Mouse (Mus musculus): ENCODE results near the gene Adcyap1r1. TPM values are rescaled to one million over a fixed set of nuclear protein-coding genes. Genes with fewer than 3 reads are reported as not detected.

Adcyap1r1 gene
- 0.92 and 0.99 TPM in 2 replicates for polyA plus RNA-seq (2011; ENCODE audit: insufficient read depth, insufficient read length, low replicate concordance, missing spikeins)

DNA sequence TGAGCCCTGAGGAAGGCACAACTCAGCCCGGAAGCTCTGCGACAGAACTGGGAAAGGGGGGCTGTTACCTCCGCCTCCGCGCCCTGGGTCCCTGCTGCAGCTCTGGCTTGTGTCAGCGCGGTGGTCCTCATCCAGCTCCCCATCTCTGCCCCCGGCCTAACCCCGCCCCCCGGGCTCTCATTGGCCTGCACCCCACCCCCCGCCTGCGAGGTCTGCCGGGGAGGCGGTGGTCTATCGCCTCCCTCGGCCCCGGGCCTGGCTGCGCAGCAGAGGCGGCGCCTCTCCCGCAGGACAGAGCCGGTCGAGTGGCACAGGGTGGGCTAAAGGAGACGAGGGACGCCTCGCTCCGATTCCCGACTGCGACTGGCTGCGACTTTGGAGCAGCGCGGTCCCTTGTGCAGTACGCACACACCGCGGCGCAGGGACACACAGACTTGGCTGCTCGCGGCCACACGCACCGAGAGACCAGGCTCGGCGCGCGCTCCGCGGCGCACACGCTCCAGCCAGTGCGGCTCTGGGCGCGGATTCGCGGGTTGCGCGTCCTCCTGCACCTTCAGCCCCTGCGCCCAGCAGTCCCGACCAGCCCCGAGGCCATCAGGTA, at the start of gene Adcyap1r1:
Gene Adcyap1r1 (plus strand): TSS at position 208 of the 601 bp plus-strand sequence.
- Histone ChIP-seq H3K4me1 (ENCODE audit: control insufficient read depth, insufficient read depth, low read length) (no peaks in the 10 kb centered on the region), H3K27ac (ENCODE audit: control insufficient read depth, insufficient read depth, low read depth, low read length, poor library complexity) (no peak within 1 kb of the TSS), H3K4me3 (replicated peaks; ENCODE audit: control insufficient read depth, low read depth, low read length) (no peak within 1 kb of the TSS)
- WGBS: 2% methylated on average over 58 of the region's 58 CpGs
- TF ChIP-seq CTCF (IDR thresholded peaks at IDR 0.05; ENCODE audit: control insufficient read depth, insufficient read depth, low read length) (no peak), POLR2A (IDR thresholded peaks at IDR 0.05; ENCODE audit: borderline replicate concordance, control insufficient read depth, low read depth, low read length) (no peak)

DNA sequence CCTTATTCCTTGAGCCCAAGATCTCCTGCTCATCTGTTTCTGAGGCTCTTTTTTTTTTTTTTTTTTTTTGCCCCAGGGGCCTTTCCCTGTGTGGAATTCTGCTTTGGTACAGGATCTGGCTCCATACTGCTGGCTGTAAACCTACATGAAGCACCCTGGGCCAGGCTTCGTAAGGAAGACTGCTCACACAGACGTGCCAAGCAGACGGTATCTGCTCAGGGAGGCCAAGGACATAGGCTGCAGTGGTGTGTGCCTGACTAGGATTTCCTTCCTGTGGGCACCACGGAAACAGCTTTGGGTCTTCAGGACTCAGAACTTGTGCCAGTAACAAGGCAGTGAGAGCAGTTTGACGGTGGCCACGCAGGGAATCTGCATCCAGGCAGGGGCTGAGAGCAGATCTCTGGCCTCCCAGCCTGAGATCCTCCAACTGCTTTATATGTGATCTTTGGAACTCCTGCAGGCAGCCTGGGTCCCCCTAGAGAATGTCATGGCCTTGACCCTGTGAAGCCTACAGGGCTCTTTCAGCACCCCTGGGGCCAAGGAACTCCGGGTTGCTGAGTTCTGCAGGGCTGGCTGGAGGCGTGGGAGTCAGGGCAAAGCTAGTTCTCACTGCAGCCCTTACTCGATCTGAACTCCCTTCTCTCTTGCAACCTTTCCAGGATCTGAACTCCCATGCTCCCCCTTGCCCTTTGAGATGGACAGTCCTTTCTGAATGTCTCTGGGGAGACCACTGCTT, 49.6 kb upstream of the Adcyap1r1 start:
- TF ChIP-seq CTCF (IDR thresholded peaks at IDR 0.05; ENCODE audit: control insufficient read depth, insufficient read depth, low read length): no peak
- no peak for TF ChIP-seq POLR2A (IDR thresholded peaks at IDR 0.05; ENCODE audit: borderline replicate concordance, control insufficient read depth, low read depth, low read length)
- Histone ChIP-seq H3K4me3 (replicated peaks; ENCODE audit: control insufficient read depth, low read depth, low read length) (no peak overlapping the region), H3K4me1 (ENCODE audit: control insufficient read depth, insufficient read depth, low read length) (no peaks in the 10 kb centered on the region), H3K27ac (ENCODE audit: control insufficient read depth, insufficient read depth, low read depth, low read length, poor library complexity) (no peak overlapping the region)
- 51% methylated on average over 9 of the region's 9 CpGs for WGBS

DNA sequence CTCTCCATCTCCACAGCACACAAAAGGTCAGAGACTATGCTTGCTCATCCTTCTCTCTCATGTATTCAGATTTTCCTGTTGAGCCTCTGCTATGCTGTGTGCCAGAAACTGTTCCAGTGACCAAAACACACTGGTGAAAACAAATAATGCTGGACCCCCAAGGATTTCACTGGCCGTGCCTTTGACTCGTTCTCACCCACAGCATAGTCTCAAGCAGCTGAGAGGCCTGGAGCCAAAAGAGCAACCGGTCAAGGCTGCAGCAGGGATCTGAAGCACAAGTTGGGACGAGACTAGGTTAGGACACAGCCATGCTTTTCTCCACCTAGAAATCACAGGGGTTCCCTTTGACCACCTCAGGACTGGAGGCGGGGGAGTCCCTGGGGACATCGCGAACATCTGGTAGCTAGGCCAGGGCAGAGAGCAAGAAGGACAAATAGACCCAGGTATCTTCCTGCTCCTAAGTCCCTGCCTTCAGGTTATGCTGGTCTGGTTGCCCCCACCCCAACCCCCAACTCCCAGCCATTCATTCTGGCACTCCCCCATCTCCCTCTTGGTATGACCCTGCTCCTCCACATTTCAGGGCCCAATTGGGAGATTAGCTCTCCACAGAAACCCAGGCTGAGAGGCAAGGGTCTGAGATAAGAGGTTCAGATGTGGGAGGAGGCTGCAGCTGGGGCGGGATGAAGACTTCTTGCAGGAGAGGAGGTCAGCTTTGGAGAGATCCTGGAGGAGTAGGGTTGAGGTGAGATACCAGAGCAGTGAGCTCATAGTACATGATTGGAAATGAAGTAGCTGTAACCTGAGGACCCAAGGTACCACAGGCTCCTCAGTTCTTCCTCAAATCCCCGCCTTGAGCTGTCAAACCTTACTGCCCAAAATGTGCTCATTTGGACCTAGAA, 48.1 kb upstream of the Adcyap1r1 start:
- Histone ChIP-seq H3K4me1 (ENCODE audit: control insufficient read depth, insufficient read depth, low read length) (no peaks in the 10 kb centered on the region), H3K4me3 (replicated peaks; ENCODE audit: control insufficient read depth, low read depth, low read length) (no peak overlapping the region), H3K27ac (ENCODE audit: control insufficient read depth, insufficient read depth, low read depth, low read length, poor library complexity) (no peak overlapping the region)
- no peak for TF ChIP-seq POLR2A (IDR thresholded peaks at IDR 0.05; ENCODE audit: borderline replicate concordance, control insufficient read depth, low read depth, low read length)
- TF ChIP-seq CTCF (IDR thresholded peaks at IDR 0.05; ENCODE audit: control insufficient read depth, insufficient read depth, low read length): no peak
- 73% methylated on average over 9 of the region's 9 CpGs for WGBS

DNA sequence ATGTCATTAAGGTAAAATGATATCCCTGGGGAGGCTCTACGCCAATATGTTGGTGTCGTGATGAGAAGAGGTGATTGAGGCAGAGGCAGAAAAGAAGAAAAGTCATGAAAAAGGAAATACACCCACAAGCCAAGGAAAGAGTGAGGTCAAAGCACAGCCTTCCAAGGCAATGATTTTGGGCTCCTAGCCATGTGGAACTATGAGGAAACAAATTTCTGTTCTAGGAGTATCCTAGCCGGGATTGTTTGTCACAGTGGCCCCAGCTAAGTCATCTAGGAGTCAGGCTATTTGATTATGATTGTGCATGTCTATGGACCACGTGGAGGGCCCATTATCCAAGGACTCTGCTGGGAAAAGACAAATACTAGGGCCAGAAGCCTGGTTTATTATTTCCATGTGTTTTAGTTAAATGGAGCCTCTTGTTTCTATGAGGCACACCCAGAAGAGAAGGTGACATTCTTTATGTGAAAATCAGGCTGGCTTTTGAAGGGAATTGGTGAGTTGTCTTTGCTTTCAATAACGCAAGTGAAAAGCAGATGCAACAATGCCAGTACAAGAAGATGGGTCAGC, 47.3 kb upstream of the Adcyap1r1 start:
- 76% methylated on average over 5 of the region's 5 CpGs for WGBS

DNA sequence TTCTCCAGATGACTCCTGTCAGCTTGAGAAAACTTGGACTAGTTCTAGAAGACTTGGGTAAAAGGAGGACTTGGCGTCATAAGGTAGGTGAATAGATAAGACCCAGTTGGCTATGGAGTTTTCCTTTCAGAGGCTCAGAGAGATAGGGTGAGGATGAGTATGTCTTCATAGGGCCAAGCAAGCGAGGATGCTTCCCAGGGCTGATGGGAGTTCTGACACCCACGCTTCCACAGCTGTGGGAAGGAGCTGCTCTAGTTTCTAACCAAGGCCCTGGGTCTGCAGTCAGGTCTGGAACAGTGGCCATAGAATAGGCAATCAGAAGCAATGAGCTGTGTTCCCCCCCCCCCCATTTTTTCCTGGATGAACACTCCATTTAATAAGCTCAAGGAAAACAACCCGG, 44.4 kb upstream of the Adcyap1r1 start:
- Histone ChIP-seq H3K4me1 (ENCODE audit: control insufficient read depth, insufficient read depth, low read length) (no peaks in the 10 kb centered on the region), H3K4me3 (replicated peaks; ENCODE audit: control insufficient read depth, low read depth, low read length) (no peak overlapping the region), H3K27ac (ENCODE audit: control insufficient read depth, insufficient read depth, low read depth, low read length, poor library complexity) (no peak overlapping the region)
- TF ChIP-seq POLR2A (IDR thresholded peaks at IDR 0.05; ENCODE audit: borderline replicate concordance, control insufficient read depth, low read depth, low read length) (no peak), CTCF (IDR thresholded peaks at IDR 0.05; ENCODE audit: control insufficient read depth, insufficient read depth, low read length) (no peak)
- 74% methylated on average over 4 of the region's 4 CpGs for WGBS

More for the DNA sequence above, 47.3 kb upstream of the Adcyap1r1 start:
- no peaks in the 10 kb centered on the region for H3K4me1 ChIP-seq (ENCODE audit: control insufficient read depth, insufficient read depth, low read length)
- no peak overlapping the region for H3K27ac ChIP-seq (ENCODE audit: control insufficient read depth, insufficient read depth, low read depth, low read length, poor library complexity)
- no peak for TF ChIP-seq POLR2A (IDR thresholded peaks at IDR 0.05; ENCODE audit: borderline replicate concordance, control insufficient read depth, low read depth, low read length)
- no peak for TF ChIP-seq CTCF (IDR thresholded peaks at IDR 0.05; ENCODE audit: control insufficient read depth, insufficient read depth, low read length)
- H3K4me3 ChIP-seq (replicated peaks; ENCODE audit: control insufficient read depth, low read depth, low read length): no peak overlapping the region

DNA sequence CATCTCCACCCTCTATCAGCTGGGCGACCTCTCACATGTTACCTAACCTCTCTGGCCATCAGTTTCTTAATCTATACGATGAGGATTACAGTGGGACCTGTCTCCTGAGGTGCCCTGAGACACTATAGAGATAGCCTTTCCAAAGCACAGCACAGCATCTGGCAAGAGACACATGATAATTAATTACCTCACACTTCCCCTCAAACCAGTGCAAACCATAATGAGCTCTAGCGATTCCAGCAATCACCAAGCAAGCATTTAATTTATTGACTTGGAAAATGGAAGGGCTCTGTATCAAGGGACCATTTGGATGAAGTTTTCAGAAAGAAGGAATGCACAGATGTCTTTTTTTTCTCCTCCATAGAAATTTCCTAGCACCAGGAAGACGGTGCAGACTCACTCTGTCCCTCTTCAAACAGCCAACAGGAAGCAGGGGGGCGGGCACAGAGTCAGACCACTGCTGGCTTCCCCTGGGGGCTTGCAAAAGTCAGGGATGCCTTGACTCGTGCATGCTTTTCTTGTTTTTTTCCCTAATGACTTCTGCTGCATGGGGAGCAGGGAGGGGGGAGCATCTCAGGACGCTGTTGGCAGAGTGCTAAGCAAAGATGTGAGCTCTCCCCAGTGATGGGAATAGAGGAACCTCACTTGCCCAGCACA, 41.5 kb upstream of the Adcyap1r1 start:
- H3K27ac ChIP-seq (ENCODE audit: control insufficient read depth, insufficient read depth, low read depth, low read length, poor library complexity): no peak overlapping the region
- 27% methylated on average over 7 of the region's 7 CpGs for WGBS
- TF ChIP-seq CTCF (IDR thresholded peaks at IDR 0.05; ENCODE audit: control insufficient read depth, insufficient read depth, low read length): no peak
- TF ChIP-seq POLR2A (IDR thresholded peaks at IDR 0.05; ENCODE audit: borderline replicate concordance, control insufficient read depth, low read depth, low read length): no peak
- no peaks in the 10 kb centered on the region for H3K4me1 ChIP-seq (ENCODE audit: control insufficient read depth, insufficient read depth, low read length)
- H3K4me3 ChIP-seq (replicated peaks; ENCODE audit: control insufficient read depth, low read depth, low read length): no peak overlapping the region

DNA sequence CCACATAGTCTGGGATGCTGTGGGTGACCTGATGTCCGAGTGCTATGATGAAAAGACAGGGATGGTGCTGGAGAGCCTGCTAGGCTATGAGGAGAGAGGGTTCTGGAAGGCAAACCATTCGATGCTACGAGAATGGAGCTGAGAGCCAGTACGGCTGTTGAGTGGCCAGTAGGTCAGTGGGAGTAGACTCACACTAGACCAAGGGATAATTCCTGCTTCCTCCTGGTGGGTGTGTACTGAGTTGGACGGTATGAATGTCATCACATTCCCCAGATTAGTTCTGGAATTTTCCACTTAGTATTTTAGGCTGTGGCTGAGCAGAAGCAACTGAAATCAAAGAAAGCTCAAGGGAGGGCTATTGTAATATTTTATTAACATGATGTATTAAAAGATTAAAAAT, 40.8 kb upstream of the Adcyap1r1 start:
- TF ChIP-seq CTCF (IDR thresholded peaks at IDR 0.05; ENCODE audit: control insufficient read depth, insufficient read depth, low read length): no peak
- no peak for TF ChIP-seq POLR2A (IDR thresholded peaks at IDR 0.05; ENCODE audit: borderline replicate concordance, control insufficient read depth, low read depth, low read length)

More for the DNA sequence above, 40.8 kb upstream of the Adcyap1r1 start:
- no peak overlapping the region for H3K27ac ChIP-seq (ENCODE audit: control insufficient read depth, insufficient read depth, low read depth, low read length, poor library complexity)
- no peaks in the 10 kb centered on the region for H3K4me1 ChIP-seq (ENCODE audit: control insufficient read depth, insufficient read depth, low read length)
- no peak overlapping the region for H3K4me3 ChIP-seq (replicated peaks; ENCODE audit: control insufficient read depth, low read depth, low read length)
- WGBS: 74% methylated on average over 5 of the region's 5 CpGs

Data from bone marrow, adult 2 months (tissue).